Mouse (Mus musculus) small intestine, adult 2 months (tissue): Measurements from ENCODE around the gene Vps45. TPM values are rescaled to one million over a fixed set of nuclear protein-coding genes. Genes with fewer than 3 reads are reported as not detected.
A peak's percentile ranks its signal among the peaks of the same experiment; 100 is the strongest.

Experiments
- H3K27ac ChIP-seq: fragments of 200-500 bp; 2 replicates; pipeline ENCODE4 v1.5.1; 2012; ENCODE audit warnings: low read depth, low read length, control low read depth, inconsistent platforms; ENCODE audit not compliant: insufficient read depth
- H3K27me3 ChIP-seq: fragments of 200-500 bp; 2 replicates; pipeline ENCODE4 v1.6.1; 2012; ENCODE audit warnings: mild to moderate bottlenecking, moderate library complexity, low read length, inconsistent platforms; ENCODE audit not compliant: control insufficient read depth, insufficient read depth
- H3K36me3 ChIP-seq: fragments of 200-500 bp; 2 replicates; pipeline ENCODE4 v1.6.1; 2012; ENCODE audit warnings: mild to moderate bottlenecking, low read length, control low read depth, inconsistent platforms; ENCODE audit not compliant: control insufficient read depth, insufficient read depth
- H3K4me1 ChIP-seq: fragments of 200-500 bp; 2 replicates; pipeline ENCODE4 v1.6.1; 2012; ENCODE audit warnings: low read length, inconsistent platforms, mixed read lengths; ENCODE audit not compliant: control insufficient read depth, insufficient read depth, insufficient read length
- H3K4me3 ChIP-seq: fragments of 200-500 bp; 2 replicates; pipeline ENCODE4 v1.5.1; 2012; ENCODE audit warnings: low read depth, mild to moderate bottlenecking, control low read depth, inconsistent platforms, low read length, moderate library complexity
- CTCF ChIP-seq: fragments of 200-500 bp; IDR thresholded peaks from 2 replicates; pipeline ENCODE4 v1.5.1; 2012; ENCODE audit warnings: low read depth, mild to moderate bottlenecking, control low read depth, inconsistent platforms, low read length, moderate library complexity, mixed read lengths; ENCODE audit not compliant: insufficient replicate concordance, insufficient read length; ENCODE audit errors: extremely low read depth
- POLR2A ChIP-seq: fragments of 200-500 bp; IDR thresholded peaks from 2 replicates; pipeline ENCODE4 v1.6.1; 2012; ENCODE audit warnings: low read depth, mild to moderate bottlenecking, control low read depth, inconsistent platforms, low read length, moderate library complexity
- WGBS: fragments of 180-500 bp; shearing (Covaris S2); methylation state at CpG from one replicate; pipeline ENCODE4 v1.1.7; 2018; 5-methylcytosine and 5-hydroxymethylcytosine counted together
- polyA plus RNA-seq: library from polyadenylated mRNA; depleted of rRNA; stranded (reverse); fragments of >200 nt; gene quantifications from 2 replicates; pipeline ENCODE4 v1.2.3, GENCODE M21; 2012

Gene Vps45
- polyA plus RNA-seq, 1 experiment: 2.5 TPM

DNA sequence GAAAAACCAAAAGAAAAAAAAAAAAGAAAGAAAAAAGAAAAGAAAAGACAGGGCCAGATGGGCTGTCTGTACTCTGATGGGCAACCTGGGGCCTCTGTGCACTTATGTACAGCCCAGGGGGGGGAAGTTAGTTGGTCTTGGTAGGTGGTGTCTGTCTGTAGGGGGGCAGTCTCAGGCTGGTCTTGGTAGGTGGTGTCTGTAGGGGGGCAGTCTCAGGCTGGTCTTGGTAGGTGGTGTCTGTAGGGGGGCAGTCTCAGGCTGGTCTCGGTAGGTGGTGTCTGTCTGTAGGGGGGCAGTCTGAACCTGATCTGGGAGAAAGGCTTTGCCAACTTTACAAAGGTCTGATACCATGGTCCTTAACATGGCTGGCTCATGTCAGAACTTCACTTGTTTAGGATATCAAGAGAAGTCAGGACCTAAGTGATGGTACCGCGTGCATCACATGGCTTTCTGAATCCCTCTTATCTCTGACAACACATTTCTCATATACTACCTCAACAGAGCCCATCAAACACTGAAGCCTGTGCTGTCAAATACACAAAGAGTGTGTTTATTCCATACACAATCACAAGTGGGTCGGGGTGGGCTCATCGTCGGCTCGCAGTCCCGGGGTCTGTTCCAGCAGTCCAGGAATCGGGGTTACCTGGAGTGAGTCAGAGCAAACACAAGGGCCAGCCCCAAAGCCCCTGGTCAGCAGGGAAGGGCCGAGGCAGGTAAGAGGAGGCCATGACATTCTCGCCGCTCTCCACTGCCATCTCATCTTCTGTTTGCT is 58.8 kb downstream of the Vps45 start:
- H3K4me1 ChIP-seq: no peaks in the 10 kb centered on the region
- H3K4me3 ChIP-seq: no peak overlapping the region
- H3K36me3 ChIP-seq: no peaks in the 10 kb centered on the region
- TF ChIP-seq POLR2A (no peak), CTCF (no peak)
- H3K27ac ChIP-seq: no peak overlapping the region
- WGBS: 84% methylated on average over 12 of the region's 12 CpGs
- peaks cover 13% of the 10 kb centered on the region for H3K27me3 ChIP-seq

- Histone ChIP-seq H3K27me3 (peaks cover 13% of the 10 kb centered on the region), H3K36me3 (no peaks in the 10 kb centered on the region), H3K4me3 (no peak overlapping the region), H3K27ac (peak overlapping the region; percentile 52; the same call in 1 of the 2 replicates), H3K4me1 (no peaks in the 10 kb centered on the region)
- TF ChIP-seq POLR2A: no peak
- no peak for TF ChIP-seq CTCF
- 53% methylated on average over 9 of the region's 9 CpGs for WGBS
These were observed 61.0 kb downstream of the Vps45 start for GRCm38 (mm10) chr3:95997203-95997721.

DNA sequence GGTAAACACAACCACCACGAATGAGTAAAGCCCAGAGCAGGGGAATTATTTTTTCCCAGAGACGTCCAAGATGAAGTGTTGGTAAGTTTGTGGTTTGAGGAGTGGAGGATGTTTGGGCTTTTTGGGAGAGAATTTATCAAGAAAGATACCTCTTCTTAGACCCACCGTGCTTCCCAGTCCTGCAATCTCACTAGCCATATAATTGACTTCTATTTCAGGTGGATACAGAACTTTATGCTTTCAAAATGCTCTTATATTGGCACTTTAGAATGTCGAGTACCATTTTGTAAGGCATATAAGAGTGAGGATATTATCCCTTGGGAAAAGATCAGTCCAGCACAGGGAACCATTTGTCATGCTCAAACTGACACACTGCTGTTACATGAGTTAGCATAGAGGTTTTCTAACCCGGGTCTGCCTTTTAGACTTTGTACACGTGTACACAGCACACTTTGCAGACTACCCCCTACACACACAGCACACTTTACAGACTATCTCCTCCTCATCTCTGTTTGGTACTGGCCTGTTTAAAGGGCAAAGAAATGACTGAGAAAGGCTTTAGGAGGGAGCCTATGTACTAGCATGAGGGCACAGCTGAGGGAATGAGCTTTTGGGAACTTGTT is 61.7 kb downstream of the Vps45 start:
- Histone ChIP-seq H3K36me3 (peaks cover 2% of the 10 kb centered on the region; the same call in 1 of the 2 replicates), H3K27me3 (peaks cover 13% of the 10 kb centered on the region), H3K27ac (peak overlapping the region; percentile 52), H3K4me3 (peak overlapping the region; percentile 63), H3K4me1 (no peaks in the 10 kb centered on the region)
- TF ChIP-seq POLR2A (no peak), CTCF (no peak)
- 29% methylated on average over 6 of the region's 6 CpGs for WGBS

- Histone ChIP-seq H3K4me3 (peak within 1 kb of the TSS; percentile 63), H3K27me3 (peaks cover 13% of the 10 kb centered on the region), H3K36me3 (peaks cover 2% of the 10 kb centered on the region; the same call in 1 of the 2 replicates), H3K27ac (peak within 1 kb of the TSS; percentile 91), H3K4me1 (no peaks in the 10 kb centered on the region)
- no peak for TF ChIP-seq CTCF
- no peak for TF ChIP-seq POLR2A
- 1% methylated on average over 84 of the region's 84 CpGs for WGBS
These were observed 62.4 kb downstream of the Vps45 start, which contains the start of gene Plekho1 for GRCm38 (mm10) chr3:95995802-95996428. Gene Plekho1, minus strand, starts transcription at chr3:95996001.

DNA sequence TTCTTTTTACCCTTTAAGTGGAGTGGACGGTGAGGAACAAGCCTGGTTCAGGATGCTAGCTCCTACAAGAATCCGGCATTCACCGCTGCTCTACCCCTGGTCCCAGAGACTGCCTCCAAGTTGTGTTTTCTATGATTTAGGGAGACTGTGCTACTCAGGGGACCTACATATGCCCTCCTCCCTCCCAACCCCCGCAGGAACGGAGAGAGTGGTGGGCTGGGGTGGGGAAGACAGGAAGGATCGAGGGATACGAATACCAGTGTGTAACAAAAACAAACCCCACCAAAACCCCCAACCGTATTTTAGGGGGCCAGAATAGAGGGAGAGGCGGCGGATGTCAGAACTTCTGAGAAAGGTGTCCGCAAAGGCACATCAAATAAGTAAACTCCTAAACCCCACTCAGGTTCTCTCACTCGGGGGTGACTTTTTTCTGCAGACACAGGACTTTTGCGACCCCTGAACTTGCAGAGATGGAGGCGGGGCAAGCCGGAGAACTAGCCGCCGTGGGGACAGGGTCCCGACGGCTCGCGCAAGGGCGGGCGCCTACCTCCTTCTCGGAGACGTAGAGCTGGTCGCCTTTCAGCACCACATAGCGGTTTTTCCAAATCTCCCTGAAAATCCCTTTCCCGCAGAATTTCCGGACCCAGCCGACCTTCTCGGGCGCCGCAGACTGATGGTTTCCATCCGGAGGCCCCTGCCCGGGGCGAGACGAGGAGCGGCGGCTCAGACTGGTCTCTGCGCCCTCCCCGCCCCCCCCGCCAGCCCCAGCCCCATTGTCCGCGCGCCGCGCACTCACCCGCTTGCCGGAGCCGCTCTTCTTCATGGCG is 63.1 kb downstream of the Vps45 start:
- TF ChIP-seq CTCF (no peak), POLR2A (no peak)
- Histone ChIP-seq H3K4me3 (peak overlapping the region; percentile 63), H3K27me3 (peaks cover 13% of the 10 kb centered on the region), H3K27ac (peak overlapping the region; percentile 91), H3K4me1 (0 out of 2 replicates have a peak, but pooled peaks cover 1% of the 10 kb centered on the region), H3K36me3 (peaks cover 2% of the 10 kb centered on the region; the same call in 1 of the 2 replicates)
- 11% methylated on average over 51 of the region's 51 CpGs for WGBS

DNA sequence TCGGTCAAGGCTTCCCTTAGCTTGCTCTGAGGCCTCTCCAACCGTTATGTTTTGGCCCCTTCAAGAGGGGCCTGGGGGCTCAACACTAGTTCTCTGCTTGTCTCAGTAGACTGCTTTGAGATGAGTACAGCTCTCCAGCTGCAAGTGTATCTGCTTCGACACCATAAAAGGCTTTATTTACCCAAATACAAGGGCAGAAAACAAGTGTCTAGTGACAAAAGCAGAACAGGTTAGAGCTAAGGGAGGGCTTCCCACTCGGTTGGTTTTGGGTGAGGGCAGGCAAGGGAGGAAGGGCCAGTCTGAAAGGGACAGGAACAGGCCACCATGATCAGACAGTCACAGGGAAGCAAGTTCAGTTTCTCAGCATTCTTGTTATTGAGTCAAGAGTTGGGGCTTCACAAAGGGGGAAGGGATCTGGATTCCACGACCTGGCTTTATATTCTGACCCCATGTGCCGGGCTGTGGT is 63.9 kb downstream of the Vps45 start:
- 49% methylated on average over 6 of the region's 6 CpGs for WGBS
- Histone ChIP-seq H3K36me3 (peaks cover 3% of the 10 kb centered on the region), H3K4me1 (0 out of 2 replicates have a peak, but pooled peaks cover 1% of the 10 kb centered on the region), H3K27ac (peak overlapping the region; percentile 91), H3K27me3 (peaks cover 13% of the 10 kb centered on the region), H3K4me3 (peak overlapping the region; percentile 63)
- TF ChIP-seq CTCF (no peak), POLR2A (no peak)
